Mouse (Mus musculus): ENCODE results near the gene Serpind1. TPM values are rescaled to one million over a fixed set of nuclear protein-coding genes. Genes with fewer than 3 reads are reported as not detected.

Serpind1 gene
- polyA plus RNA-seq, 1 experiment from 2014 or later: 0.09 TPM

- DNase-seq (ENCODE audit: low spot score): no peak
- H3K9me3 ChIP-seq (replicated peaks): no peaks in the 10 kb centered on the region
- no peaks in the 10 kb centered on the region for H3K27me3 ChIP-seq (ENCODE audit: low read depth, poor library complexity, severe bottlenecking)
- H3K4me3 ChIP-seq: no peak overlapping the region
- 89% methylated on average over 2 of the region's 2 CpGs for WGBS
- H3K4me1 ChIP-seq: no peaks in the 10 kb centered on the region
- H3K27ac ChIP-seq (replicated peaks): no peak overlapping the region
- peaks cover 48% of the 10 kb centered on the region for H3K36me3 ChIP-seq
These were observed 5.1 kb upstream of the Serpind1 start for GRCm38 (mm10) chr16:17326064-17326463.

GRCm38 (mm10) chr16:17329848-17330570 is 1.2 kb upstream of the Serpind1 start:
- Histone ChIP-seq H3K9me3 (replicated peaks) (no peaks in the 10 kb centered on the region), H3K27ac (replicated peaks) (no peak overlapping the region), H3K36me3 (peaks cover 17% of the 10 kb centered on the region), H3K27me3 (ENCODE audit: low read depth, poor library complexity, severe bottlenecking) (no peaks in the 10 kb centered on the region), H3K4me3 (no peak overlapping the region), H3K4me1 (no peaks in the 10 kb centered on the region)
- WGBS: 95% methylated on average over 1 of the region's 1 CpGs
- DNase-seq (ENCODE audit: low spot score): no peak

DNA sequence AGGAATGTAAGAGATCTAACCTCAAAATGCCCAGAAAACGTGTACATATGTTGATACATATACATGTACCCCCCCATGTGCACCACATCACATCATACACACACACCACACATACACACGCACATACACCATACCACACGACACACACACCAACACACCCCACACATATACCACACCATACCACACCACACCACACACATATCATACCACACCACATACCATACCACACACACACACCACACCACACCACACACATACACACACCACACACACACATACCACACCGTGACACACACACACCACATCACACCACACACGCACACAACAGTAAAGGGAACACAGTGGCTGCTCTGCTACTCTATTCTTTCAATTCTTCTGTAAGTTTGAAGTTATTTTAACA is 684 bp downstream of the Serpind1 start:
- Histone ChIP-seq H3K36me3 (peaks cover 20% of the 10 kb centered on the region), H3K27ac (replicated peaks) (no peak overlapping the region), H3K9me3 (replicated peaks) (no peaks in the 10 kb centered on the region), H3K4me1 (no peaks in the 10 kb centered on the region), H3K4me3 (no peak overlapping the region), H3K27me3 (ENCODE audit: low read depth, poor library complexity, severe bottlenecking) (no peaks in the 10 kb centered on the region)
- 90% methylated on average over 5 of the region's 5 CpGs for WGBS
- DNase-seq (ENCODE audit: low spot score): no peak

GRCm38 (mm10) chr16:17334574-17334973 is 3.4 kb downstream of the Serpind1 start:
- H3K27me3 ChIP-seq (ENCODE audit: low read depth, poor library complexity, severe bottlenecking): no peaks in the 10 kb centered on the region
- no peak for DNase-seq (ENCODE audit: low spot score)
- H3K9me3 ChIP-seq (replicated peaks): no peaks in the 10 kb centered on the region
- no peaks in the 10 kb centered on the region for H3K4me1 ChIP-seq
- peaks cover 18% of the 10 kb centered on the region for H3K36me3 ChIP-seq
- no peak overlapping the region for H3K27ac ChIP-seq (replicated peaks)
- H3K4me3 ChIP-seq: no peak overlapping the region

DNA sequence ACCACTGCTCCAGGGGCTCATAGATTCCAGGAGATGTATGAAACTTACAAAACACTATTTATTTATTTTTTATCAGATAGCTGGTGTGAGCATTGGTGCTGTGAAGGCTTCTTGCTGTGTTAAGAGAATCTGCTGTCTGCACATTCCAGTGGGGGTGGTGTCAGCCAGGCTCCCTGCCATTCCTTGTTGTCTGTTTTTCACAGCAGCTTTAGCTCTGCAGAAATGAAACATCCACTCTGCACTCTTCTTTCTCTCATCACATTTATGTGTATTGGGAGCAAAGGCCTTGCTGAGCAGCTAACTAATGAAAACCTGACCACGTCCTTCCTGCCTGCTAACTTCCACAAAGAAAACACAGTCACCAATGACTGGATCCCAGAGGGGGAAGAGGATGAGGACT is 4.9 kb downstream of the Serpind1 start:
- WGBS: 79% methylated on average over 1 of the region's 1 CpGs
- Histone ChIP-seq H3K27ac (replicated peaks) (no peak overlapping the region), H3K36me3 (peaks cover 14% of the 10 kb centered on the region), H3K9me3 (replicated peaks) (no peaks in the 10 kb centered on the region), H3K4me1 (no peaks in the 10 kb centered on the region), H3K27me3 (ENCODE audit: low read depth, poor library complexity, severe bottlenecking) (no peaks in the 10 kb centered on the region), H3K4me3 (no peak overlapping the region)
- DNase-seq (ENCODE audit: low spot score): no peak

GRCm38 (mm10) chr16:17339701-17340100 is 8.5 kb downstream of the Serpind1 start:
- Histone ChIP-seq H3K4me3 (no peak overlapping the region), H3K36me3 (peaks cover 26% of the 10 kb centered on the region), H3K4me1 (no peaks in the 10 kb centered on the region), H3K27ac (replicated peaks) (no peak overlapping the region), H3K9me3 (replicated peaks) (no peaks in the 10 kb centered on the region), H3K27me3 (ENCODE audit: low read depth, poor library complexity, severe bottlenecking) (no peaks in the 10 kb centered on the region)
- no peak for DNase-seq (ENCODE audit: low spot score)
- WGBS: 89% methylated on average over 7 of the region's 7 CpGs

- DNase-seq (ENCODE audit: low spot score): no peak
- H3K9me3 ChIP-seq (replicated peaks): no peaks in the 10 kb centered on the region
- H3K4me3 ChIP-seq: no peak overlapping the region
- H3K27ac ChIP-seq (replicated peaks): no peak overlapping the region
- WGBS: 86% methylated on average over 2 of the region's 2 CpGs
- H3K4me1 ChIP-seq: no peaks in the 10 kb centered on the region
- peaks cover 27% of the 10 kb centered on the region for H3K36me3 ChIP-seq
- no peaks in the 10 kb centered on the region for H3K27me3 ChIP-seq (ENCODE audit: low read depth, poor library complexity, severe bottlenecking)
These were observed 9.5 kb downstream of the Serpind1 start for GRCm38 (mm10) chr16:17340705-17341104.

DNA sequence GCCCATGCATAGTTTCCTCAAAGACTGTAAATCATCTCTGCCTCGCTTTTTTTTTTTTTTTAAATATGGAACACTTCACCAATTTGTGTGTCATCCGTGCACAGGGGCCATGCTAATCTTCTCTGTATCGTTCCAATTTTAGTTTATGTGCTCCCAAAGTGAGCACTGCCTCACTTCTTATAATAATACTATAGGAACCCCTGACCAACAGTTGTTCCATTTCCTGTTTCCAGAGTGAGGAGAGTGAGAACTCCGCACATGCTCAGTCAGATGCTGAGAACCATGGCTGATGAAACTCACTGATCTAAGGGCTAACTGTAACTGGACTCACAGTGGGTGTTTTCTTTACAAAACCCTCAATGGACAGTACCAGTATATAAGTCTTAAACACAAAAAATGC is 10.7 kb downstream of the Serpind1 start:
- peaks cover 25% of the 10 kb centered on the region for H3K36me3 ChIP-seq
- no peak for DNase-seq (ENCODE audit: low spot score)
- no peak overlapping the region for H3K27ac ChIP-seq (replicated peaks)
- H3K9me3 ChIP-seq (replicated peaks): no peaks in the 10 kb centered on the region
- H3K4me3 ChIP-seq: no peak overlapping the region
- H3K4me1 ChIP-seq: no peaks in the 10 kb centered on the region
- H3K27me3 ChIP-seq (ENCODE audit: low read depth, poor library complexity, severe bottlenecking): no peaks in the 10 kb centered on the region
- whole genome bisulfite sequencing: 96% methylated on average over 4 of the region's 4 CpGs

GRCm38 (mm10) chr16:17345141-17345812 is 14.1 kb downstream of the Serpind1 start:
- no peaks in the 10 kb centered on the region for H3K9me3 ChIP-seq (replicated peaks)
- peaks cover 50% of the 10 kb centered on the region for H3K36me3 ChIP-seq
- H3K4me3 ChIP-seq: no peak overlapping the region
- H3K4me1 ChIP-seq: no peaks in the 10 kb centered on the region
- no peak for DNase-seq (ENCODE audit: low spot score)
- H3K27me3 ChIP-seq (ENCODE audit: low read depth, poor library complexity, severe bottlenecking): no peaks in the 10 kb centered on the region
- WGBS: 89% methylated on average over 8 of the region's 8 CpGs
- H3K27ac ChIP-seq (replicated peaks): no peak overlapping the region

- no peaks in the 10 kb centered on the region for H3K9me3 ChIP-seq (replicated peaks)
- H3K4me3 ChIP-seq: no peak overlapping the region
- H3K36me3 ChIP-seq: peaks cover 55% of the 10 kb centered on the region
- 85% methylated on average over 2 of the region's 2 CpGs for WGBS
- no peaks in the 10 kb centered on the region for H3K4me1 ChIP-seq
- no peak for DNase-seq (ENCODE audit: low spot score)
- no peak overlapping the region for H3K27ac ChIP-seq (replicated peaks)
- no peaks in the 10 kb centered on the region for H3K27me3 ChIP-seq (ENCODE audit: low read depth, poor library complexity, severe bottlenecking)
These were observed 14.6 kb downstream of the Serpind1 start for GRCm38 (mm10) chr16:17345813-17346155.

GRCm38 (mm10) chr16:17346766-17347165 is 15.6 kb downstream of the Serpind1 start:
- H3K4me1 ChIP-seq: no peaks in the 10 kb centered on the region
- 100% methylated on average over 1 of the region's 1 CpGs for WGBS
- no peaks in the 10 kb centered on the region for H3K9me3 ChIP-seq (replicated peaks)
- DNase-seq (ENCODE audit: low spot score): no peak
- H3K4me3 ChIP-seq: no peak overlapping the region
- H3K27me3 ChIP-seq (ENCODE audit: low read depth, poor library complexity, severe bottlenecking): no peaks in the 10 kb centered on the region
- H3K27ac ChIP-seq (replicated peaks): no peak overlapping the region
- peaks cover 64% of the 10 kb centered on the region for H3K36me3 ChIP-seq

DNA sequence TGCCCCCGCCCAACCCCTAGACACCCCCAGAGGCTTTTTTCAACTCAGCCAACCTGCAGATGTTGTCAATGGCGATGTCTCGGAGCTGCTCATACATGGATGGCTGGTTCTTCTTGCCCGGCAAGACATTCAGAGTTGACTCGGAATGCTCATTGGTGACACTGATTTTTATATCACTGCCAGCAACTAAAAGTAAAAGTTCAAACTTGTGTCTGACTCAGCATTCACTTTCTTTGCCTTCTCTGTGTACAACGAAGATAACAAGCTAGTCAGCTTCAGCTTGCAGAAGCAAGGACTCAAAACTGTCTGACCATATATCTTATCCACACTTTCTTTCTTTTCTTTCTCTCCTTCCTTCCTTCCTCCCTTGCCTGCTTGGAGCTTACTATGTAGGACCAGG is 24.9 kb downstream of the Serpind1 start:
- Histone ChIP-seq H3K4me3 (no peak overlapping the region), H3K36me3 (peaks cover 68% of the 10 kb centered on the region), H3K27ac (replicated peaks) (no peak overlapping the region), H3K27me3 (ENCODE audit: low read depth, poor library complexity, severe bottlenecking) (no peaks in the 10 kb centered on the region), H3K9me3 (replicated peaks) (no peaks in the 10 kb centered on the region), H3K4me1 (no peaks in the 10 kb centered on the region)
- no peak for DNase-seq (ENCODE audit: low spot score)
- WGBS: 88% methylated on average over 6 of the region's 6 CpGs

DNA sequence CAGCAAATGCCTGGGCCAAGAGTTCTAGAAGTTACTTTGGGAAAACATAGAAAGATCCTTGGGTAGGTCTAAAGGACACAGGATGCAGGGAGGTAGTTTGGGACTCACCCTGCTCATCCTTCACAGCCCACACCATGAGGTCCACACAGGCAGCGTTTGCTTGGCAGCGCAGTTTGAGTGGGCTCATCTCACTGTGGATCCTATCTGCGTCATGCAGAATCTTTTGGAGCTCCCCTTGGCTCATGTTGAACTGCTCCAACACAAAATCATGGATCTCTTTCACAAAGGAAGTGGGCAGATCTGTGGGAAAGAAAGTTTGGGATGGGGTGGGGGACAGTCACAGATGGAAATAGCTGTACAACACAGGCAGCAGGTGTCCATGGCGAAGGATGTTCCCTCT is 27.6 kb downstream of the Serpind1 start:
- no peak for DNase-seq (ENCODE audit: low spot score)
- no peak overlapping the region for H3K27ac ChIP-seq (replicated peaks)
- H3K36me3 ChIP-seq: peaks cover 52% of the 10 kb centered on the region
- H3K27me3 ChIP-seq (ENCODE audit: low read depth, poor library complexity, severe bottlenecking): no peaks in the 10 kb centered on the region
- no peaks in the 10 kb centered on the region for H3K9me3 ChIP-seq (replicated peaks)
- 97% methylated on average over 4 of the region's 4 CpGs for WGBS
- H3K4me3 ChIP-seq: no peak overlapping the region
- H3K4me1 ChIP-seq: no peaks in the 10 kb centered on the region

All from midbrain, embryonic 10.5 days (tissue).